Mouse (Mus musculus) small intestine, adult 2 months (tissue): ENCODE measurements around the gene Slc16a14.

Source experiments
- CTCF ChIP-seq: fragments of 200-500 bp; IDR thresholded peaks from 2 replicates; pipeline ENCODE4 v1.5.1; 2012; ENCODE audit warnings: low read depth, mild to moderate bottlenecking, control low read depth, inconsistent platforms, low read length, moderate library complexity, mixed read lengths; ENCODE audit not compliant: insufficient replicate concordance, insufficient read length; ENCODE audit errors: extremely low read depth
- POLR2A ChIP-seq: fragments of 200-500 bp; IDR thresholded peaks from 2 replicates; pipeline ENCODE4 v1.6.1; 2012; ENCODE audit warnings: low read depth, mild to moderate bottlenecking, control low read depth, inconsistent platforms, low read length, moderate library complexity

DNA sequence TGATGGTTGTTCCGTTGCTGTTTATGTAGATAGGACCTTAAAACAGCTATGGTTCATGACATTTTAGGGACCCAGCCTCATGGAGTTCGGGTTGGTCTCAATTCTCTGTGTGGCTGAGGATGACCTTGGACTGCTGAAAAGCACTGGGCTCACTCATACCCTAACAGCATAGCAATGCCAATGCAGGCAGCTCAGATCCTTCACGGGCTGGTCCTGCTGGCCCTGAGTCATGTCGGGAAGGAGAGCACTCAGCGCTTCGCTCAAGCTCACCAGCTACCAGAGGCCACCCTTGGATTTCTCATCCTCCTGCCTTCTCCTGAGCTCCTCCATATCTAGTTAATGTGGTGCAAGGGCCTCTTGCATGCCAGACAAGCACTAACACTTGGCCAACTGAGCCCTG is 35.8 kb downstream of the Slc16a14 start:
- TF ChIP-seq CTCF (no peak), POLR2A (no peak)
